Mouse (Mus musculus): ENCODE results near the gene Bet1l. TPM values are rescaled to one million over a fixed set of nuclear protein-coding genes. Genes with fewer than 3 reads are reported as not detected.

Bet1l gene
- 21.7 and 27.0 TPM in 2 replicates for total RNA-seq (2023)

DNA sequence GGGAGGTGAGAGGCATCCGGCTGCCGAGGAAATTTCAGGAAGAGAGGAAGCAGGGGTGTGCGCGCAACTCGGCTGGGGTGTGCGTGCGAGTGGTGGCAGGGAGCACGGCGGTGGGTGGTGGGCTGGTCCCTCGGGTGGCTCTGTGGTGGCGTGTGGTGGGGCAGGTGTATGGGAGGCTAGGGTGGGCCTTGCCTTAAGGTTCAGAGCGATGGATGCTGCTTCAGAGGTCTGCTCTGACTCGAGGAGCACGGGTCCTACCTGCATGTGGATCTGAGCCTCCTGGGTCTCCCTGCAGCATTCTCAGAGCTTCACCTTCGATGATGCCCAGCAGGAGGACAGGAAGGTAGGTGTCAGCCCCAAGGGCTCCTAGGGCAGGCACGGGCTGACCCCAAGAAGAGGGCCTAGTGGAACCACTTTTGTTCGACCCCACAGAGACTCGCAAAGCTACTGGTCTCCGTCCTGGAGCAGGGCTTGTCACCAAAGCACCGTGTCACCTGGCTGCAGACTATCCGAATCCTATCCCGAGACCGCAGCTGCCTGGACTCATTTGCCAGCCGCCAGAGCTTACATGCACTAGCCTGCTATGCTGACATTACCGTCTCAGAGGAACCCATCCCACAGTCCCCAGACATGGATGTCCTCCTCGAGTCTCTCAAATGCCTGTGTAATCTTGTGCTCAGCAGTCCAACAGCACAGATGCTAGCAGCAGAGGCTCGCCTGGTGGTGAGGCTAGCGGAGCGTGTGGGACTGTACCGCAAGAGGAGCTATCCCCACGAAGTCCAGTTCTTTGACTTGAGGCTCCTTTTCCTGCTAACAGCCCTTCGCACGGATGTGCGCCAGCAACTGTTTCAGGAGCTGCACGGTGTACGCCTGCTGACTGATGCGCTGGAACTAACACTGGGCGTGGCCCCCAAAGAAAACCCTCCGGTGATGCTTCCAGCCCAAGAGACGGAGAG is at the start of gene Bet1l:
Bet1l (minus strand) TSS at position 28 of the 956 bp plus-strand sequence.

GRCm38 (mm10) chr7:140900220-140900619 is 42.8 kb upstream of the Bet1l start, which contains the start of gene Cox8b:
Gene Cox8b, minus strand, starts transcription at chr7:140900446.

DNA sequence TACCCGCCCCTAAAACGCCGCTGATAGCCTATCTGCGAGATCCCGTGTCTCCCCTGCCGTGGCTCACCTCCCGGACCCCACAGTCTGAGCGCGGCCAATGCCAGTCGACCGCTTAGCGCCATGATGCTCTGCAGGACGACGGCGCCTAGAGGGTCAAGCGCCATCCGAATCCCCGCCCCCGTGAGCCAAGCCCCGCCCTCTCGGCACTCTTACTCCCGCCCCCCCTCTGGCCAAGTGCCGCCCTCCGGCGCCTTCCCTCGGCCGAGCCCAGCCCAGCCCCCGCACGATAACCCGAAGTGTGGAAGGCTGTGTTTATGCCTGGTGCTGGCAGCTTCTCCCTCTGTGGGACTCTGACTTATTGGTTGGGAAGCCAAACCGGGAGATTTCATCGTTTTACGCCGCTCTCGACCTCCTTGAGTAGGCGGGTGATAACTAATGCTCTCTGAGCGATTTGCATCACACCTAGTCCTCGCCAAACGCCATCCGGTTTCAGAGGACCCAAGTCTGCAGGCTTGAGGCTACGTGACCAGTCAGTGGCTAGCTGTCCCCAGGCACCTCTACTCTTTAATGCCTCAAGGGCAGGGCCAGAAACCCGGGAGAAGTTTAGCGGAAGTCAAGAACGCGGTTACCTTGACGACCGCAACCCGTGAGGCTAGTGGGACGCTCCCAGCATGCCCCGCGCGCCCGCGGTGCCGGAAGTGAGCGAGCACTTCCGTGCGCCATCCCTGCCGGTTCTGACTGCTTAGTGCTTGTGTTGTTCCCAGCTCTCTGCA is 24.5 kb upstream of the Bet1l start, which contains the start of the genes Psmd13 and Sirt3:
Psmd13 (plus strand) TSS at position 273 of the 773 bp plus-strand sequence.
Sirt3 (minus strand) TSS at position 614 of the 773 bp plus-strand sequence.

DNA sequence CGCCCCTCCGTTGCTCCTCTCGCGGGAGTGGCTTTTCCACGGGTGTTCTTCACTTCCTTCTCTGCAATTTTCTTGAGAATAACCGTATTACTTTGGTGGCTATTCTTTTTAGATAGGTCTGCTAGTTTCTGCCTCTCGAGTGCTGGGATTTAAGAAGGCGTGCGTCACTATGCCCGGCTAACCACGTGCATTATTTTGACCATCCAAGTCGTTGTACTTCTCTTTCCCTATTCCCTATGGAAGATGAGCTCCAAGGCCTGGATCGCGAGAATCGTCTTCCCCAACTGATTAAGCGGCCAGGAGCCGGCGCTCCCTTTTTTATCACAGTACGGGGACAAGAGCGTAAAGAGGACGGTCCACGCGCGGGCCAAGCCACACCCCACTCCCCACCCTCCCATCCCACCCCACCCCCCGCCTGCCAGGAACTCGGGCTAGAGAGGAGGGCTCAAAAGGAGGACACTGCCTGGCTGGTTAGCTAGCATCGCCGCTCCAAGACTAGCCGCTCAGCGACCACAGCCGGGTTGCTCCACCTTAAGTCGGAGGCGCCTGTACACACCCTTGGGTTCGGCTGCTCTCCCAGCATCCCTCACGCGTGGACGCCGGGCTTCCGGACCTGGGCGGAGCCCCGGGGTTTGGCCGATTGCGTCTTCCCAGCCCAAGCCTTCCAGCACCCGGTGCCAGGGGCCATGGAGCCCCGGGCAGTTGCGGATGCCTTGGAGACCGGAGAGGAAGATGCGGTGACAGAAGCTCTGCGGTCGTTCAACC is 410 bp downstream of the Bet1l start, which contains the start of gene Ric8a:
Ric8a (plus strand) TSS at position 173 of the 765 bp plus-strand sequence.

GRCm38 (mm10) chr7:140855860-140856784 is 1.3 kb downstream of the Bet1l start, which contains the start of gene Gm45785:
Gene Gm45785, minus strand, starts transcription at chr7:140856331.

GRCm38 (mm10) chr7:140847755-140848580 is 9.4 kb downstream of the Bet1l start, which contains the start of gene Odf3:
Gene Odf3, plus strand, starts transcription at chr7:140847805.

DNA sequence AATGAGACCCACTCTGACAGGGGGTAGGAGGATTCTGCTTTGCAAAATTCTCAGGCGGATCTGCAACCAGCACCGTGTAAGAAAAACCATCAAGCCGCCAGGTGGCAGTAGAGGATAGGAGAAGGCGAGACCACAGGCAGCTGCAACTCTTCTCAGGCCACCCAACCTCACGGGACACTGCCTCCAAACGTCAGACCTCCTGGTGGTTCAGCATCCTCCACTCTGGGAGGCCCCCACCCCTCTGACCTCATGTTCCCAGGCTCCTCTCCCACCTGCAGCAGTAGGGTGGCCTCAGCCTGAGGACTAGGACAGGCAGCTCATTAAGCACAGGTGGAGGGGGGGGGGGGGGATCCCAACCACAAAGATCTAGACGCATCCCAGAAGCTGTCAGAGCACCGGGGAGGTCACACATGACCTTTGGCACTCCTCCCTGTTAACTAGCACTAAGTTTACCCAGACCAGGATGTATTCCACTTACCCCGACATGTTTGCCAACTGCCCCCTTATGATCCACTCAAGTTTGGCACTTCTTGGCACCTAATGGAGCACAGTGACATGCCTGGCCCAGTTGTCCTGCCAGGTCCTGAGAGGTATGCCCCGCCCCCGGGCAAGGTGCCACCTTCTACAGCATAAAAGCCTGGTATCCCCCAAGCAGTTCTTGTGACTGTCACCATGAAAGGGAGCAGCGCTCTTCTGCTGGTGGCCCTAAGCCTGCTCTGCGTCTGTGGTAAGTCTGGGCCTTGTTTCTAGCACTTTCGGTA is 12.3 kb downstream of the Bet1l start, which contains the start of gene Scgb1c1:
Scgb1c1 (plus strand) TSS at position 643 of the 761 bp plus-strand sequence.

DNA sequence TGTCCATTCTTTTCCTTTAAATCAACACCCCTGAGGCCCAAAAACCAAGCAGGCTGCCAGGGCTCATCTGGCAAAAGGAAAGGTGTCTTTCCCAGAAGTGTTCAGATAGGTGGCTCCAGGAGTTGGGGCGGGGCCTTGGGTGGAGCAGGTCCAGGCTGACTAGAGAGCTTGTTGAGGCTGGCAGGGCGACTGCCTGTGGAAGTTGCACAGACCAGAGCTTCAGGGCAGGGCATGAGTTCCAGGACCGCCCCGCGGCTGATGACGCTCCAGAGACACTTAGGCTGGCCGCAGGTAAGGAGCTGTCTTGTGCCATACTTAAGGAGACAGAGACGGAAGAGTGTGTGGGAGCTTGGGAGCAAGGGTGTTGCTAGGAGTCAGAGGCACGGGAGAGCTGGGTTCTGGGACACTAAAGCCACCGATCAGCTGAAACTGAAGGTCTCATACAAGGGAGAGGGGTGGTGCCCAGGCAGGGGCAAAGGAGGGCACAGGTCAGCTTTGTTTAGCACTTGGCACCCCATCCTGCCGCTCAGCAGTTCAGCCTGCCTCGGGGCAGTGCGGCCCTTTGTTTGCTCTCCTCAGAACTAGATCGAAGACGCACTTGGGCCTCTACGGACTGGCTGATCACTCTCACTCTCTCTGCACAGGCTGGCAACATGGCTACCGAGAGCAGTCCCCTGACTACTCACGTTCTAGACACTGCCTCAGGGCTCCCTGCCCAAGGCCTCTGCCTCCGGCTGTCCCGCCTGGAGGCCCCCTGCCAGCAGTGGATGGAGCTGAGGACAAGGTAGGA is 22.2 kb downstream of the Bet1l start, which contains the start of gene Urah:
Urah (plus strand) TSS at position 51 of the 790 bp plus-strand sequence.

DNA sequence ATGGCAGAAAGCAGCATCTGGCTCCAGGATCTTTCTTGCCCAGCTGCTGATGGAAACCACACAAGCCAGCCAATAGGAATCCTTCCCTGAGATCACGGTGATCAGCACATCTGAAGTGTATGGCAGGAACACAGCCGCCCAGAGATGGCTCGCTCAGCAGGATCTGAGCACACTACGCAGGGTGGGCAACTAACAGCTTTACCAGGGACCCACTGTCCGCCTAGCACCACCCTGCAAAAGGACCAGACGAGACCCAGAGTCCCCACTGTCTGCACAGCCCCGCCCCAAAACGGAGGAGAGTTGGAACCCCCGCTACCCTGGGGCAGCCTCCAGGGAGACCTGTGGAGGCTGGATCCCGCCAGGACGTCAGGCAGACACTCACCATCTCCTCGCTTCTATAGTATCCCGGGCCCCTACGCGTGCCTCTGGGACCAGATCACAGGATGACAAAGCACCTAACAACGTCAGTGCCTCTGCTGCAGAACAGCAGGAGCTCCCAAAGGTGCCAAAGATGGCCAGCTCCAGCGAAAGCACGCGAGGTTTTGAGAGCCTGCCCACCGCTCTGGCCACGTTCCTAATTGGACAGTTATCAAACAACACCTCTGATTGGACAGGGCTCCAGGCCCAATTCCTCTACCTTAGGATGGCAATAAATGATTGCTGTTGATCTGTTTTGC is 35.6 kb downstream of the Bet1l start, which contains the start of gene Zfp941:
Zfp941 (minus strand) TSS at position 526 of the 677 bp plus-strand sequence.

Other genes with a start within 250 kb of the Bet1l start
- not detected in 2 replicates for gene Olfr61, start 228.6 kb downstream of the Bet1l start, total RNA-seq (2023)
- not detected in 2 replicates for gene Olfr53, start 211.1 kb downstream of the Bet1l start, total RNA-seq (2023)
- not detected in 2 replicates for gene Olfr539, start 197.6 kb downstream of the Bet1l start, total RNA-seq (2023)
- 0.13 TPM in 1 of 2 replicates, not detected in the other for gene Olfr45, start 175.6 kb downstream of the Bet1l start, total RNA-seq (2023)
- not detected in 2 replicates for gene Olfr541, start 160.3 kb downstream of the Bet1l start, total RNA-seq (2023)
- gene Cyp2e1, start 93.8 kb downstream of the Bet1l start, total RNA-seq (2023), result not detected in 2 replicates
- gene Syce1, start 69.7 kb downstream of the Bet1l start, total RNA-seq (2023), result not detected in 2 replicates
- gene Zfp941, start 35.4 kb downstream of the Bet1l start, total RNA-seq (2023), result not detected in 2 replicates
- not detected in 2 replicates for gene Urah, start 22.6 kb downstream of the Bet1l start, total RNA-seq (2023)
- gene Scgb1c1, start 12.0 kb downstream of the Bet1l start, total RNA-seq (2023), result not detected in 2 replicates
- not detected in 2 replicates for gene Odf3, start 9.8 kb downstream of the Bet1l start, total RNA-seq (2023)
- gene Gm45785, start 1.2 kb downstream of the Bet1l start, total RNA-seq (2023), result not detected in 2 replicates
- gene Ric8a, start 620 bp downstream of the Bet1l start, total RNA-seq (2023), result 98.6 and 113 TPM in 2 replicates
- 110 and 137 TPM in 2 replicates for gene Psmd13, start 24.4 kb upstream of the Bet1l start, total RNA-seq (2023)
- gene Sirt3, start 24.7 kb upstream of the Bet1l start, total RNA-seq (2023), result 7.0 and 7.2 TPM in 2 replicates
- not detected in 2 replicates for gene Cox8b, start 42.9 kb upstream of the Bet1l start, total RNA-seq (2023)
- gene Nlrp6, start 63.3 kb upstream of the Bet1l start, total RNA-seq (2023), result not detected in 2 replicates
- 19.6 and 25.0 TPM in 2 replicates for gene Pgghg, start 83.8 kb upstream of the Bet1l start, total RNA-seq (2023)
- gene Ifitm5, start 92.7 kb upstream of the Bet1l start, total RNA-seq (2023), result 0.73 and 1.7 TPM in 2 replicates
- gene Gm45717, start 98.4 kb upstream of the Bet1l start, total RNA-seq (2023), result not detected in 2 replicates
- 357 and 529 TPM in 2 replicates for gene Ifitm2, start 98.4 kb upstream of the Bet1l start, total RNA-seq (2023)
- gene Ifitm1, start 109.6 kb upstream of the Bet1l start, total RNA-seq (2023), result 416 and 495 TPM in 2 replicates
- gene Ifitm3, start 153.2 kb upstream of the Bet1l start, total RNA-seq (2023), result 381 and 488 TPM in 2 replicates
- gene Ifitm6, start 160.3 kb upstream of the Bet1l start, total RNA-seq (2023), result 593 and 1,068 TPM in 2 replicates
- not detected in 2 replicates for gene Gm17387, start 171.6 kb upstream of the Bet1l start, total RNA-seq (2023)
- gene B4galnt4, start 203.5 kb upstream of the Bet1l start, total RNA-seq (2023), result 0.34 and 0.82 TPM in 2 replicates
- gene Pkp3, start 220.6 kb upstream of the Bet1l start, total RNA-seq (2023), result 2.4 and 2.6 TPM in 2 replicates
- 4.4 and 5.0 TPM in 2 replicates for gene Sigirr, start 243.0 kb upstream of the Bet1l start, total RNA-seq (2023)